Mouse (Mus musculus) ES-Bruce4 (cell line): ENCODE data around the gene Nox4.

Experiments used
- CTCF ChIP-seq: IDR thresholded peaks from one replicate; pipeline ENCODE4 v1.8.1; 2011; ENCODE audit warnings: low read depth, low read length
- EP300 ChIP-seq: IDR thresholded peaks from 2 replicates; pipeline ENCODE4 v1.6.1; 2011; ENCODE audit warnings: low read depth, low read length; ENCODE audit not compliant: insufficient read depth
- POLR2A ChIP-seq: IDR thresholded peaks from one replicate; pipeline ENCODE4 v1.8.1; 2011; ENCODE audit warnings: low read length; ENCODE audit not compliant: insufficient read depth

DNA sequence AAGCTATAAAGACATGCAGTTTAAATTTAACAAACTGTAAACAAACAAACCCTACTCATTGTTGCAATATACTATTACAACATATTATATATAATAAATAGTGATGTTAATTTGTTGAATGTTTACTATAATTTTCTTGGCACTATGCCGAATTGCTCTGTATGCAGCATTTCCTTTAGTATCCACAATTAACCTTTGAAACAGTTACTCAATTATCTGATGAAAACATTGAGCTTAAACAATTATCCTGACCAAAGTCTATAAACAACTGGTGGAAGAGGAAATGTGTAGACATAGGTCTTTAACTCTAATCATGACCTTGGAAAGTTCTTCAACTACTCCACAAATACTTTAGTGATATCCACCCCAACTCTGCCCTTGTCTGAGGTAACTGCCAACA lies 76.2 kb downstream of the Nox4 start:
- no peak for TF ChIP-seq CTCF
- TF ChIP-seq POLR2A, result no peak
- TF ChIP-seq EP300, result no peak
